Mouse (Mus musculus) myocyte (in vitro differentiated cells): ENCODE measurements around the gene Olfr553. TPM values are rescaled to one million over a fixed set of nuclear protein-coding genes. Genes with fewer than 3 reads are reported as not detected.
"Not testable (repeated sequence)": the region's sequence is repeated elsewhere in the genome, so short reads cannot be mapped to it uniquely, and the experiment has no call there.

Source experiments
- H3K27me3 ChIP-seq: one replicate; pipeline ENCODE4 v1.6.1; 2011; ENCODE audit not compliant: control insufficient read depth, insufficient read depth, insufficient read length
- H3K36me3 ChIP-seq: one replicate; pipeline ENCODE4 v1.6.1; 2011; ENCODE audit not compliant: control insufficient read depth, insufficient read depth
- H3K4me2 ChIP-seq: one replicate; pipeline ENCODE4 v1.6.1; 2011; ENCODE audit warnings: low read depth, control low read depth
- H3K4me3 ChIP-seq: one replicate; pipeline ENCODE4 v1.5.1; 2011; ENCODE audit warnings: mild to moderate bottlenecking, control low read depth, moderate library complexity
- H3K79me2 ChIP-seq: one replicate; pipeline ENCODE4 v1.6.1; 2011; ENCODE audit not compliant: control insufficient read depth, insufficient read depth
- H3ac ChIP-seq: one replicate; pipeline ENCODE4 v1.6.1; 2011; ENCODE audit not compliant: control insufficient read depth, insufficient read length
- CEBPB ChIP-seq: IDR thresholded peaks from 2 replicates; pipeline ENCODE4 v1.6.1; 2011; ENCODE audit warnings: mild to moderate bottlenecking, moderate library complexity; ENCODE audit not compliant: poor library complexity, insufficient read depth, severe bottlenecking
- E2F4 ChIP-seq: IDR thresholded peaks from one replicate; pipeline ENCODE4 v1.6.1; 2011; ENCODE audit warnings: mild to moderate bottlenecking, control low read depth, moderate library complexity; ENCODE audit not compliant: insufficient read depth
- MAX ChIP-seq: IDR thresholded peaks from one replicate; pipeline ENCODE4 v1.6.1; 2011; ENCODE audit warnings: low read depth, mild to moderate bottlenecking, control low read depth
- MYOD1 ChIP-seq, 3 experiments: IDR thresholded peaks; one replicate each; pipeline ENCODE4 v1.6.1; 2011; ENCODE audit warnings: control low read depth in 2 of 3, low read depth in 2 of 3, mild to moderate bottlenecking in 2 of 3, moderate library complexity in 1 of 3; ENCODE audit not compliant: insufficient read length in 2 of 3, control insufficient read depth in 1 of 3
- MYOG ChIP-seq, 3 experiments: IDR thresholded peaks; one replicate each; pipeline ENCODE4 v1.6.1; 2011; ENCODE audit warnings: control low read depth in 2 of 3, low read depth in 2 of 3, mild to moderate bottlenecking in 2 of 3; ENCODE audit not compliant: insufficient read length in 2 of 3, control insufficient read depth in 1 of 3, insufficient read depth in 1 of 3
- POLR2A ChIP-seq: IDR thresholded peaks from one replicate; pipeline ENCODE4 v1.6.1; 2011; ENCODE audit warnings: low read depth, mild to moderate bottlenecking, control low read depth, moderate library complexity; ENCODE audit not compliant: insufficient read length
- POLR2AphosphoS2 ChIP-seq: IDR thresholded peaks from one replicate; pipeline ENCODE4 v1.6.1; 2011; ENCODE audit warnings: low read depth, control low read depth; ENCODE audit not compliant: insufficient read length
- REST ChIP-seq: IDR thresholded peaks from one replicate; pipeline ENCODE4 v1.6.1; 2011; ENCODE audit warnings: mild to moderate bottlenecking, control low read depth, moderate library complexity; ENCODE audit not compliant: insufficient read depth, insufficient read length
- SRF ChIP-seq: IDR thresholded peaks from one replicate; pipeline ENCODE4 v1.6.1; 2011; ENCODE audit warnings: low read depth; ENCODE audit not compliant: control insufficient read depth, insufficient read length
- TCF12 ChIP-seq: IDR thresholded peaks from one replicate; pipeline ENCODE4 v1.6.1; 2011; ENCODE audit warnings: mild to moderate bottlenecking, control low read depth; ENCODE audit not compliant: poor library complexity, insufficient read depth, severe bottlenecking
- TCF3 ChIP-seq: IDR thresholded peaks from one replicate; pipeline ENCODE4 v1.6.1; 2011; ENCODE audit warnings: low read depth, control low read depth; ENCODE audit not compliant: insufficient read length
- USF1 ChIP-seq: IDR thresholded peaks from one replicate; pipeline ENCODE4 v1.6.1; 2011; ENCODE audit warnings: low read depth, mild to moderate bottlenecking, control low read depth, moderate library complexity
- polyA plus RNA-seq: library from polyadenylated mRNA; unstranded; fragments of >200 nt; fragmentation: generic; extraction: Trizol; gene quantifications from one replicate; pipeline ENCODE4 v1.2.1, GENCODE M21; 2012; ENCODE audit warnings: missing spikeins

The Olfr553 gene
- polyA plus RNA-seq = not detected

DNA sequence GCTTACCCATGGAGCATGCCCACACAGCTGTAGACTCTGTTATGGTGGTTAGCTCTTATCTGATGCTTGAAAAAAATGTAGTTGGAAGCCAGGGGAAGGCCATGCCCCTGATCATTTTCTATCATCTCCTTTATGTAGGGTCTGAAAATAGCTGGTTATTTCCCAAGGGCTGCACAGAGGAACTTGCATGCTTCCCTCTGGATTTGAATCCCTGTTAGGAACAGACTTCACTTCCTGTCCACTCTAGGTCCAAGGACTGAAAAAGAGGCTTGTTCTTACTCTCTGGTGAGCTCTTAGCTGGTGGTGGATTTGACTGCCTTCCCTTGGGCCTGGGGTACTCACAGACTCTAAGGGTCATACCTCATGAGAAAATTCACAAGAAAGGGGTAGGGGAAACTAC lies at the start of gene Olfr553:
Gene Olfr553, minus strand, starts transcription at position 101 of the 400 bp plus-strand sequence.
- TF ChIP-seq SRF (no peak), CEBPB (no peak), POLR2AphosphoS2 (no peak), TCF12 (no peak), REST (no peak), MAX (no peak), E2F4 (no peak), MYOG (IDR thresholded peaks at IDR 0.05; ENCODE audit: control insufficient read depth in 1 of 3, insufficient read depth in 1 of 3, insufficient read length in 2 of 3, low read depth in 2 of 3) (no peak), POLR2A (no peak), TCF3 (no peak)
- no peak within 1 kb of the TSS for H3K4me2 ChIP-seq

DNA sequence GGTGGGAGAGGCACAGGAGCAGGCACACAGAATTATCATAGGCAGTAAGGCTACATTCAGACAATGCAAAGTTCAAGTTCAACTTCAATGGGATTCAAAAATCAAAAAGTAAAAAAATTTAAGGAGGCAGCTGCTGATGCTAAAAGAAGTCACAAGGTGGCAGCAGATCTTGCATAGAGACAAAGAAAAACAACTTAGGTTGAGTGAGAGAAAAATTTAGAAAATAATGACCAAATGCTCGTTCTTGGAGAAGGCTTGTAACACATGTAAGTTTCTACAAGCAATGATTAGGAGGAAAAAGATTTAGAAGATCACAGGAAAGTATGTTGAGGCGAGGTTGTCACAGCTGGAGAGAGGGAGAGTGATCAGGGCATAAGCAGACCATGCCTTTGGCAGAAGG lies 47.4 kb upstream of the Olfr553 start:
- no peak for TF ChIP-seq TCF3
- no peak for TF ChIP-seq USF1
- no peak for TF ChIP-seq E2F4
- no peak for TF ChIP-seq MYOG (IDR thresholded peaks at IDR 0.05; ENCODE audit: control insufficient read depth in 1 of 3, insufficient read depth in 1 of 3, insufficient read length in 2 of 3, low read depth in 2 of 3)
- no peak for TF ChIP-seq MYOD1 (IDR thresholded peaks at IDR 0.05; ENCODE audit: control insufficient read depth in 1 of 3, insufficient read length in 2 of 3, low read depth in 2 of 3)
- no peak for TF ChIP-seq POLR2AphosphoS2
- TF ChIP-seq SRF = no peak
- no peak for TF ChIP-seq MAX
- TF ChIP-seq CEBPB = no peak
- TF ChIP-seq POLR2A = no peak
- TF ChIP-seq REST = no peak
- TF ChIP-seq TCF12 = no peak
- no peak overlapping the region for H3ac ChIP-seq
- H3K36me3 ChIP-seq = no peaks in the 10 kb centered on the region
- no peak overlapping the region for H3K4me3 ChIP-seq
- H3K79me2 ChIP-seq = no peaks in the 10 kb centered on the region
- H3K4me2 ChIP-seq = no peak overlapping the region
- H3K27me3 ChIP-seq = no peaks in the 10 kb centered on the region

More for the DNA sequence above, at the start of gene Olfr553:
- Histone ChIP-seq H3K27me3 (no peaks in the 10 kb centered on the region), H3K79me2 (no peaks in the 10 kb centered on the region), H3K36me3 (no peaks in the 10 kb centered on the region), H3ac (no peak within 1 kb of the TSS), H3K4me3 (no peak within 1 kb of the TSS)

DNA sequence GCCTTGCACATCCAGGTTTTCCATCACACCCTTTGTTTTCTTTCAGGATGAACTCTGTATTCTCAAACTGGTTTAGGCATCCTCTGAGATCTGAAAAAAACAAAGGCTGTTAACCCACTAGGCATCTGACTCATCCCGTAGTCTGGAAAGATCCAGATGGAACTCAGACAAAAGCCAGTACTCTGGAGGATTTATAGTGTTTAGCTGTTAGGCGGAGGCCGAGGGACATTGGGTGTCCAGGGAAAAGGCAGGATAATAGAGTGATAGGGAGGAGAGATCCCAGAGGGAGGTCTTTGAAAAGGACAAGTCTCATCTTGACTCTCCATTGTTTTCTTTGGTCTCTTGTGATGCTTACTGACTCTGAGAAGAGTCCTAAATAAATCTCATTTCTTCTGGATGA lies 46.6 kb upstream of the Olfr553 start, which contains the start of gene Olfr556:
Gene Olfr556, plus strand, starts transcription at position 301 of the 400 bp plus-strand sequence.
- no peak within 1 kb of the TSS for H3K4me3 ChIP-seq
- H3K4me2 ChIP-seq = no peak within 1 kb of the TSS
- H3K79me2 ChIP-seq = no peaks in the 10 kb centered on the region
- no peaks in the 10 kb centered on the region for H3K36me3 ChIP-seq
- no peaks in the 10 kb centered on the region for H3K27me3 ChIP-seq
- H3ac ChIP-seq = no peak within 1 kb of the TSS
- TF ChIP-seq SRF (no peak), REST (no peak), POLR2A (no peak)

DNA sequence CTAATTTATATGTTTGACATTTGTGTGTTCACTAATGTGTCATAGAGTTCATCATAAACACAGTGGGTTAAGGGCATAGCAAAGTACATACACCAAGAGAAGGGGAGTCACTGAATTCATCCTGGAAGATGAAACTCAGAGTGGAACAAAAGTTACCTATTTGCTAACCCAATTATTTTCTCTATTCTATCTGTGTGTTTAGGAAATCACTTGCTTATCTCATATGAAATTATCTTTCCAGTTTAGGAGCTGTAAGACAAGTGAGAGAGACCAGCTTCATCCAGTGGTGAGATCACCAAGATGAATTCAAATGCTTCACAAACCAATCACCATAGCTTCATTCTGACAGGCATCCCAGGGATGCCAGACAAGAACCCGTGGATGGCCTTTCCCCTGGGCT lies 40.5 kb upstream of the Olfr553 start, which contains the start of gene Olfr555:
Gene Olfr555, plus strand, starts transcription at position 301 of the 400 bp plus-strand sequence.
- no peaks in the 10 kb centered on the region for H3K36me3 ChIP-seq
- H3K4me2 ChIP-seq = no peak within 1 kb of the TSS
- H3K27me3 ChIP-seq = no peaks in the 10 kb centered on the region
- no peak within 1 kb of the TSS for H3K4me3 ChIP-seq
- H3ac ChIP-seq = no peak within 1 kb of the TSS
- H3K79me2 ChIP-seq = no peaks in the 10 kb centered on the region
- no peak for TF ChIP-seq TCF3
- TF ChIP-seq CEBPB = no peak
- no peak for TF ChIP-seq TCF12
- TF ChIP-seq MAX = no peak
- TF ChIP-seq E2F4 = no peak
- TF ChIP-seq USF1 = no peak
- no peak for TF ChIP-seq POLR2AphosphoS2
- TF ChIP-seq POLR2A = no peak
- no peak for TF ChIP-seq MYOD1 (IDR thresholded peaks at IDR 0.05; ENCODE audit: control insufficient read depth in 1 of 3, insufficient read length in 2 of 3, low read depth in 2 of 3)
- no peak for TF ChIP-seq SRF
- TF ChIP-seq REST = no peak
- TF ChIP-seq MYOG (IDR thresholded peaks at IDR 0.05; ENCODE audit: control insufficient read depth in 1 of 3, insufficient read depth in 1 of 3, insufficient read length in 2 of 3, low read depth in 2 of 3) = no peak

DNA sequence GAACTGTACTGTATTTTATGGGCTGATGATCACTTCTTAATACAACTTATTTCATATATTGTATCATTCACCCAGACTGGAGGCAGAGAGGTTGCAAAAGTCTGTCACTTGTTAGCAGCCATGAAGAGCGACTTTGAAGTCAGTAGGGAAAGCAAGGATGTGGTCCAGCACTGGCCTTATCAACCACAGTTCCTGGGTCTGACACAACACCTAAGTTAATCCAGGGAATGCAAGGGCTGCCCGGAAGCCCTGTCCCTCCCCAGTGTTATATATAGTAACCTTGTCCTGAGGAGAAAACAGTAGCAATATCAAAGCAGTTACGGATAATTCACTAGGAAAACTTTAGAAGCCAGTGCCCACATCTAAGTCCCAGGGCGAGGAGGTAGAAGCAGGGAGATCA lies 26.9 kb upstream of the Olfr553 start:
- H3K27me3 ChIP-seq, H3K79me2 ChIP-seq, H3K4me3 ChIP-seq, H3ac ChIP-seq, H3K4me2 ChIP-seq, H3K36me3 ChIP-seq: not testable (repeated sequence)

DNA sequence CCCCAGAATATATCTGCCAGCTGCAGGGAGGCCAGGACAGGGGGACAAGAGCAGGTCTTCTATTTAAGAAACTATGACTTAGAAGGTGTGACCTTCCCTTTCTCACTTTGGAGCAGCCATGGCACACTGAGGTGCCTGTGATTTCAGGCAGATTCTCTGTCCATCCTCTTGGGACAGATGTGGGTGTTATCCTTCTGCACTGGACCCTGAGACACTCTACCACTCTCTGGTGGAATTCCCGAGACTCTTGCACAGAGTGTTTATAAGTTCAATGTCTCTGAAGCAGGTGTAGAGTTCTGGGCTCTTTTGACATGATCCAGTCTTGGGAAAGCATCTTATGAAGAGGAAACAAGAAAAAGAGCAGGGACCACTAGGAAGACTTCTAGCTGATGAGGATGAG lies 20.1 kb upstream of the Olfr553 start, which contains the start of gene Olfr554:
Gene Olfr554, plus strand, starts transcription at position 301 of the 400 bp plus-strand sequence.
- Histone ChIP-seq H3K4me3 (no peak within 1 kb of the TSS), H3K27me3 (no peaks in the 10 kb centered on the region), H3K79me2 (no peaks in the 10 kb centered on the region), H3ac (no peak within 1 kb of the TSS), H3K36me3 (no peaks in the 10 kb centered on the region), H3K4me2 (no peak within 1 kb of the TSS)
- TF ChIP-seq POLR2A (no peak), MYOG (IDR thresholded peaks at IDR 0.05; ENCODE audit: control insufficient read depth in 1 of 3, insufficient read depth in 1 of 3, insufficient read length in 2 of 3, low read depth in 2 of 3) (no peak), SRF (no peak), MAX (no peak), E2F4 (no peak), REST (no peak), CEBPB (no peak), MYOD1 (IDR thresholded peaks at IDR 0.05; ENCODE audit: control insufficient read depth in 1 of 3, insufficient read length in 2 of 3, low read depth in 2 of 3) (no peak), TCF3 (no peak), TCF12 (no peak)
